Mouse (Mus musculus): ENCODE data around the gene Sde2. TPM values are rescaled to one million over a fixed set of nuclear protein-coding genes. Genes with fewer than 3 reads are reported as not detected.

The Sde2 gene
- polyA plus RNA-seq (2012; rRNA removed) = 19.2 and 19.6 TPM in 2 replicates

- peak; percentile 99 to 100 for DNase-seq (ENCODE audit: extremely low spot score in 1 of 2, low spot score in 1 of 2)
Observed at GRCm38 (mm10) chr1:180850316-180851270, at the start of gene Sde2. Gene Sde2 (plus strand): TSS chr1:180851127.

GRCm38 (mm10) chr1:180801466-180801994 is 49.4 kb upstream of the Sde2 start:
- DNase-seq (ENCODE audit: extremely low spot score in 1 of 2, low spot score in 1 of 2) = no peak

- DNase-seq (ENCODE audit: extremely low spot score in 1 of 2, low spot score in 1 of 2) = no peak
Observed at GRCm38 (mm10) chr1:180803881-180804280, 47.0 kb upstream of the Sde2 start.

DNA sequence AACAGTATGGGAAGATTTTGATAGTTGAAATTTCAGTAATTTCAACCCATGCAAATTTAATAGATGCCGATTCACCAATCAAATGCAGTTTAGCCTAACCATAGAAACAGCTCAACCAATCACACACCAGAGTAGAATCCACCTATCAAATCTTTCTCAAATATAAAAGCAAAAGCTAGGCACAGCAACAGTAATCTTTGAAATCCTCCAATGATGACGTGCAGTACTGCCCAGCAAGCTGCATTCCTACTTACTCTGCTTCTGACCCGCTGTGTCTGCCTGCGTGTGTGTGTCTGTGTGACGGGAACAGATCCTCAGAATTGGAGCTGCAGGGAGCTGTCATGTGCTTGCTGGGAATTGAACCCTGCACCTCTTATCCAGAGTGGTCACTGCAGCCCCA is 42.1 kb upstream of the Sde2 start:
- no peak for DNase-seq (ENCODE audit: extremely low spot score in 1 of 2, low spot score in 1 of 2)

DNA sequence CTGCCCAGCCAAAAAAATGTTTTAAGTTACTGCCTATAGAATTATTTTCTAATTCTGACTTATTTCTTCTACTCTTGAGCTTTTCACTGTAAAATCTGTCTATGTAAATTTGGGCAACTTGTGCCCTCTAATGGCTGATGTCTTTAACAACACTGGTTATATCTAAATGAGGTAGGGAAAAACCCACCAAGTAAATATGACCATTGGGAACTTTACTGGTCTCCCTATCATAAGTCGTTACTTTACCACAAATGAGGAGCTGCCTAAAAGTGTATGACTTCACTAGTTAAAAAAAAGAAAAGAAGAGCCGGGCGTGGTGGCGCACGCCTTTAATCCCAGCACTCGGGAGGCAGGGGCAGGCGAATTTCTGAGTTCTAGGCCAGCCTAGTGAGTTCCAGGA is 40.0 kb upstream of the Sde2 start:
- DNase-seq (ENCODE audit: extremely low spot score in 1 of 2, low spot score in 1 of 2) = no peak

- DNase-seq (ENCODE audit: extremely low spot score in 1 of 2, low spot score in 1 of 2) = peak in 1 of 2 experiments; percentile 36
Observed at GRCm38 (mm10) chr1:180811596-180812462, 39.1 kb upstream of the Sde2 start.

GRCm38 (mm10) chr1:180812463-180813408 is 38.2 kb upstream of the Sde2 start:
- peak in 1 of 2 experiments; percentile 55 for DNase-seq (ENCODE audit: extremely low spot score in 1 of 2, low spot score in 1 of 2)

DNA sequence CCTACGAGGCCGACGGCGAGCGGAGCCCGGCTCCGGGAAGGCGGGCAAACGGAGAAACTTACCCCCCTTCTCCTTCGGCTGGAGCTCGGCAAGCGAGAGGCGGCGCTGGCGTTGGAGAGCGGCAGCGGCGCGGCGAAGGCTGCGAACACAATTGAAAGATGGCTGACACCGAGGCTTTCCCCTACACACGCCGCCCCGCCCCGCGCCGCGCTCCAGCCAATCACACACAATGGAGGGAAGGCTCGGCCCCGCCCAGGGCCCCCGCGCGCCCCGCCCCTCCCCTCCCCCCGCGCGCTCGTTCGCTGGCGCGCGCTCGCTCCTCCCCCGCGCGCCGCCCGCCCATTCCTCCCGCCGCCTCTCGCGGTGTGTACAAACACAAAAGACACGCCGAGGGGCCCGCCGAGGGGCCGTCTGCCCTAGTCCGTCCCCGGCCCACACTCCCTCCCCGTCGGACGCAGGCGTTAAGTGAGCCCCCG is 37.5 kb upstream of the Sde2 start:
- peak; percentile 88 to 94 for DNase-seq (ENCODE audit: extremely low spot score in 1 of 2, low spot score in 1 of 2)

DNA sequence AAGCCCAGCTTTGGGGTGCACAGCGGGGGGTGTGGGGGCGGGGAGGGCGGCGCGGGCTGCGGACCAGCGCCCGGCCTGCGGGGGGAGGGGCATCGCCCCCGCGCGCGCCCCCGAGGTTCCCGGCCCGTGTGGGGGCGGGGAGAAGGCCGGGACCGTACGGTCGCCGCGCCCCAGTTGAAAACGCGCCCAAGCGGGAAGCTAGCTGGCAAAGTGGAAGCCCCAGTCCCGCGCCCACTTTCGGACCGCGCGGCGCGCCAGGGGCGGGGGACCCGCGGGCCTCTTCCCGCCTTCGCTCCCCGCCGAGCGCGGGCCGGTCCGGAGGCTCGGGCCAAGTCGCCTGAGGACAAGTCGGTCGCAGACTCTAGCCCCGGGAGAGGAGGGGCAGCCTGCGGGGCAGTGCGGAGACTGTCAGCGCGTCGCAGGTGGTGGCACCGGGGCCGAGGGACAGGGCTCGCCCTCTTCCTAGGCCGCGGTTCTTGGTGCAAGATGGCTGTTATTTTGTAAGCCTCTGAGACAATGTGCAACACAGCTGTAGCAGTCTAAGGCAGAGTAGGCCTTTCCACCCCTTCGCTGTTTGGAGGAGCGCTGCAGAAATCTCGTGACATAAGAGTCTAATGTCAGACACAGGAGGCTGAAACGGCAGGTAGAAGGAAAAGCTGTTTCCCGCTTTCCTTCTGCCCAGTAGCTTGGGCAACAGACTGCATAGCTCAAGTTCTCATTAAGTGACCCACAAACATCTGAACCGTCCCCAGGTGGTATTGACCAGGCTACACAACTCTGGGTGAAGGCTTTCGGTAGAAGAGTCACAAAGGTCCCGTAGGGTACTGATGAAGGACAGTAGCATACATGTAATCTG is 36.8 kb upstream of the Sde2 start, which contains the start of gene H3f3a:
Gene H3f3a, minus strand, starts transcription at position 59 of the 856 bp plus-strand sequence.
- peak in 1 of 2 experiments; percentile 59 for DNase-seq (ENCODE audit: extremely low spot score in 1 of 2, low spot score in 1 of 2)

- no peak for DNase-seq (ENCODE audit: extremely low spot score in 1 of 2, low spot score in 1 of 2)
Observed at GRCm38 (mm10) chr1:180815371-180816024, 35.4 kb upstream of the Sde2 start.

GRCm38 (mm10) chr1:180818000-180818399 is 32.9 kb upstream of the Sde2 start:
- DNase-seq (ENCODE audit: extremely low spot score in 1 of 2, low spot score in 1 of 2) = no peak

DNA sequence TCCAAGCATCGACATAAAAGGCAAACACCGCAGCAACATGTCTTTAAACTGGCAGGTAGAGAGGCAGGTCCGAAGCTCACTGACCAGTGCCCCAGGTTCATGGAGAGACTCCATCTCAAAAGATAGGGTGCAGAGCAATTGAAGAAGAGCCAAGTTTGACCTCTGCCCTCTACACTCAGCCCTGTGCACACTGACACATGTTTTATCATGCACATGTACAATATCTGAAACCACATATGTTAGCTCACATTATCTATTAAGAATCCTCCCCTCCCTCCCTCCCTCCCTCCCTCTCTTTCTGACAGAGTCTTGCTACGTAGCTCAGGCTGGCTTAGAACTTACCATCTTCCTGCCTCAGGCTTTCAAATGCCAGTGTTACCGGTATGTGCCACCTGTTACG is 29.8 kb upstream of the Sde2 start:
- DNase-seq (ENCODE audit: extremely low spot score in 1 of 2, low spot score in 1 of 2) = no peak

- DNase-seq (ENCODE audit: extremely low spot score in 1 of 2, low spot score in 1 of 2) = no peak
Observed at GRCm38 (mm10) chr1:180822276-180822675, 28.7 kb upstream of the Sde2 start.

DNA sequence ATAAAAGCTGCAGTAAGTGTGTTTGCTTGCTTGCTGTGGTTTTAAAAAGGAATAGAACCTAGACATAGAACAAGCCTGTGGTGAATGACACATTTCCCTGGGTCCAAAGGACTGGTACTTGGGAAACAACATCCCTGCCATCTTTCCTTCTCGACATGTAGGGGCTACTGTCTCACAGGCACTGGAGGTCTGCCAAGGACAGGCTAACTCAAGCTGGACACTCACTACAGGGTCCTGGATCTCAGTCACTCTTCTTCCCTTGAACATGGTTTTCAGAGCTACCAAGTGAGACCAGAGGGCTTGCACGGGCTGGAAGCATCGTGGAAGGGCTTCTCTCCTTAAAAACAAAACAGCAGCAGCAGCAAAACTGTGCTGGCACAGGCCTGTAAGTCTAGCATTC is 27.2 kb upstream of the Sde2 start:
- no peak for DNase-seq (ENCODE audit: extremely low spot score in 1 of 2, low spot score in 1 of 2)

- DNase-seq (ENCODE audit: extremely low spot score in 1 of 2, low spot score in 1 of 2) = no peak
Observed at GRCm38 (mm10) chr1:180824721-180825120, 26.2 kb upstream of the Sde2 start.

DNA sequence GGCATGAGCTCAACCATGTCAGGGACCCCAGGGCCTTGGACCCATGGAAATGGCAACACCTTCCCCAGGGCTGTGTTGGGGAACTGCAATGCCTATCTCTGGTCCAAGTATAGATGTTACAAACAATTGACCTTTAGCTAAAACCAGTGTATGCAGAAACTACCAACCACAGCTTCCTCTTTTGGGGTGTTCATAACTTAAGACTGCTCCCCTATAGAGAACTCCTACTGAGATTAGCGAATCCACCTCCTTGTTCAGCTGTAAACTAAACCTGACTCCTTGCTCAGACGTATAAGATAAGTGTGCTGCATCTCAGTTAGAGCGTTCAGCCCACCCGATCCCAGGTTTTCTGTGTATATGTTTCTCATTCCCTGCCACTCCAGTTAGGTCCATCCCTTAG is 24.3 kb upstream of the Sde2 start:
- no peak for DNase-seq (ENCODE audit: extremely low spot score in 1 of 2, low spot score in 1 of 2)

- DNase-seq (ENCODE audit: extremely low spot score in 1 of 2, low spot score in 1 of 2) = no peak
Observed at GRCm38 (mm10) chr1:180829775-180830174, 21.2 kb upstream of the Sde2 start.

DNA sequence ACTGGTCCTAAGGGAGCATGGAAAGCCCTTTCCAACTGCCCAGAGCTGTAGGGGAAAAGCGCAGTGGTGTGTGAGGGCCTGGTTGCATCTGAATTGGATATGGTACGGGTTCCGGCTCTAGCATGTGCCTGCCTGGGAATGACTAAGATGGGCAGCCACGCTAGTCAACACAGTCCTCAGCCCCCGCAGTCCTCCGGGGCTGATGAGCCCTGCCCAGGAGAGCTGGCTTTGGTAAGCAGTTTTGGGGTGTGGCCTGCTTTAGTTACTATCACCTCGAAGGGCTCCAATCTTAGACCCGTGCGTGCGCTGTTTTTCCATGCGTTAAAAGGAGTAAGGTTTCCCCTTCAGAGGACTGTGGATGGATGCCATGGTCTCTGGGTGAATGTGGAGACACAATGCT is 20.8 kb upstream of the Sde2 start:
- DNase-seq (ENCODE audit: extremely low spot score in 1 of 2, low spot score in 1 of 2) = no peak

Data from frontal cortex, adult 2 months (tissue).